In the genomic region with DNA sequence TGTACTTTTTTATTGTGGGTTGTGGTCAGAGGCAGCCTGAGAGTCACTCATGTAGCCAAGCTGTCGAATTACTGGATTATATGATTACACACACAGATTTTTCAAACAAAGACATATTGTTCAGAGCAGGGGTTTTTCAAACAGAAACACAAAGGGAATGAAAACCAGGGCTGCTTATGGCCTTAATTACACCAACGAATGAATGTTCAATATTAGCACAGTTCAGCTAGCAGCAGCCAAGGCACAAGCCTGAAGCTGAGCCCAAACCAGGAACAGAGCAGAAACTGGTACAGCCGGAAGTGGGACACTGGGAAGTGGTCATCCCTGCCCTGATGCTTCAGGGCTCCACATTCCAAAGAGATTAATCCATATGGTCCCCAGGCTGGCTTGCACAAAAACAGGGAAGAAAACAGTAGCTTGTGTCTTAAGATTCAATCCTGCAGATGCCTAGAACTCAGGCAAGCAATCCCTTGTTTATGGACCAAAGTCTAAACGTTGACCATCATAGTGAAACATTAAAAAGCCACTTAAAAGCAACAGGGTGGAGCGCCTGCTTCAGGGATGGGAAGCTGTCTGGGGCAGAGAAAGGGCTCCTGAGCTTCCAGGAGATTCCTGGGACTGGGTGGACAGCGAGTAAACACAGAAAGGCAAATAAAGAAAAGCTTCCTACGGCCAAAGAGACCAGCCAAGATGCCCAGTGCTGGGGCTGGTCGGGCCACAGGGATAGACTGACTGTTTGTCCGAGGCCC, we compare ENCODE assay signal across 8 mouse cellular contexts. TPM values are rescaled to one million over a fixed set of nuclear protein-coding genes. Genes with fewer than 3 reads are reported as not detected.
DNase-seq lines count a peak whose midpoint lies in the region; ATAC-seq lines count a peak whose summit lies in the region.

No protein-coding gene starts in this region.

- WGBS in heart, embryonic 13.5 days = 21% methylated on average over 9 of the region's 9 CpGs
- 21% methylated on average over 9 of the region's 9 CpGs for WGBS in hindbrain, embryonic 10.5 days
- WGBS in limb, embryonic 15.5 days = 9% methylated on average over 9 of the region's 9 CpGs
- WGBS in stomach, embryonic 16.5 days = 11% methylated on average over 9 of the region's 9 CpGs

- H3K4me1 ChIP-seq in heart, embryonic 13.5 days = peaks cover 28% of the 10 kb centered on the region
- peaks cover 28% of the 10 kb centered on the region for H3K4me1 ChIP-seq in hindbrain, embryonic 10.5 days (replicated peaks)
- H3K4me1 ChIP-seq in limb, embryonic 15.5 days = peaks cover 15% of the 10 kb centered on the region
- H3K4me1 ChIP-seq in stomach, embryonic 16.5 days (ENCODE audit: control insufficient read depth, insufficient read depth, low read length) = peaks cover 15% of the 10 kb centered on the region

- no peaks in the 10 kb centered on the region for H3K9me3 ChIP-seq in heart, embryonic 13.5 days
- H3K9me3 ChIP-seq in hindbrain, embryonic 10.5 days = no peaks in the 10 kb centered on the region
- H3K9me3 ChIP-seq in limb, embryonic 15.5 days = no peaks in the 10 kb centered on the region
- H3K9me3 ChIP-seq in stomach, embryonic 16.5 days (replicated peaks; ENCODE audit: control insufficient read depth, low read length) = no peaks in the 10 kb centered on the region

- H3K36me3 ChIP-seq in heart, embryonic 13.5 days = 0 out of 2 replicates have a peak, but pooled peaks cover 3% of the 10 kb centered on the region
- H3K36me3 ChIP-seq in hindbrain, embryonic 10.5 days = no peaks in the 10 kb centered on the region
- H3K36me3 ChIP-seq in limb, embryonic 15.5 days = no peaks in the 10 kb centered on the region
- no peaks in the 10 kb centered on the region for H3K36me3 ChIP-seq in stomach, embryonic 16.5 days (ENCODE audit: control insufficient read depth, insufficient read depth, low read length)

- peak overlapping the region; percentile 91 for H3K9ac ChIP-seq in heart, embryonic 13.5 days
- H3K9ac ChIP-seq in limb, embryonic 15.5 days = peak overlapping the region; percentile 76
- peak overlapping the region; percentile 91 for H3K9ac ChIP-seq in stomach, embryonic 16.5 days (ENCODE audit: low read length)

- peak overlapping the region; percentile 79 for H3K4me3 ChIP-seq in heart, embryonic 13.5 days
- peak overlapping the region; percentile 81 for H3K4me3 ChIP-seq in hindbrain, embryonic 10.5 days
- H3K4me3 ChIP-seq in limb, embryonic 15.5 days = peak overlapping the region; percentile 74
- H3K4me3 ChIP-seq in stomach, embryonic 16.5 days (replicated peaks; ENCODE audit: low read length) = peak overlapping the region; percentile 91

- DNase-seq in heart, adult 8-10 months (ENCODE audit: low spot score) = no peak
- DNase-seq in Muller cell, postnatal 12 days (ENCODE audit: inconsistent ontology term) = peak; percentile 86
- DNase-seq in hindbrain, embryonic 10.5 days (ENCODE audit: low spot score) = no peak
- DNase-seq in spleen, adult 12 weeks (ENCODE audit: low spot score) = no peak

- H3K27ac ChIP-seq in heart, embryonic 13.5 days (replicated peaks) = peak overlapping the region; percentile 88
- H3K27ac ChIP-seq in hindbrain, embryonic 10.5 days = peak overlapping the region; percentile 91
- H3K27ac ChIP-seq in limb, embryonic 15.5 days = peak overlapping the region; percentile 78
- H3K27ac ChIP-seq in stomach, embryonic 16.5 days (ENCODE audit: low read length) = peak overlapping the region; percentile 83

- H3K27me3 ChIP-seq in heart, embryonic 13.5 days (replicated peaks) = no peaks in the 10 kb centered on the region
- H3K27me3 ChIP-seq in hindbrain, embryonic 10.5 days (ENCODE audit: insufficient read depth, poor library complexity, severe bottlenecking) = peaks cover 8% of the 10 kb centered on the region
- H3K27me3 ChIP-seq in limb, embryonic 15.5 days = no peaks in the 10 kb centered on the region
- H3K27me3 ChIP-seq in stomach, embryonic 16.5 days (ENCODE audit: control insufficient read depth, insufficient read depth, low read length) = no peaks in the 10 kb centered on the region

- H3K4me2 ChIP-seq in heart, embryonic 13.5 days = peak overlapping the region; percentile 87
- H3K4me2 ChIP-seq in limb, embryonic 15.5 days = peak overlapping the region; percentile 73
- peak overlapping the region; percentile 73 for H3K4me2 ChIP-seq in stomach, embryonic 16.5 days (ENCODE audit: low read depth, low read length)

- no peak for ATAC-seq in heart, embryonic 13.5 days (ENCODE audit: extremely low read depth, insufficient number of reproducible peaks, low FRiP score, low TSS enrichment)
- ATAC-seq in limb, embryonic 15.5 days (ENCODE audit: insufficient number of reproducible peaks, low FRiP score, low TSS enrichment, low read depth) = no peak
- no peak for ATAC-seq in stomach, embryonic 16.5 days (ENCODE audit: insufficient read depth, low FRiP score)
- no peak for ATAC-seq in inflammation-experienced regulatory T-cells, adult 6 months

RNA-seq across cellular contexts. Expression of a gene that starts 1.5 kb away (rescaled TPM):
- 44.7 and 48.0 TPM in 2 replicates for polyA plus RNA-seq in heart, embryonic 13.5 days (2015; fragmentation: Nextera tagmentation; extraction: Ambion mirVana)
- total RNA-seq in heart, adult 8-10 months (2022) = 100 to 1,000 TPM; 110 to 141 (median 120) TPM
- 16.0 and 16.2 TPM in 2 replicates for polyA plus RNA-seq in hindbrain, embryonic 10.5 days (2016; fragmentation: Nextera tagmentation; extraction: Ambion mirVana)
- polyA plus RNA-seq in limb, embryonic 15.5 days (2015; fragmentation: Nextera tagmentation; extraction: Ambion mirVana) = 64.6 and 67.4 TPM in 2 replicates
- 43.2 and 44.8 TPM in 2 replicates for polyA plus RNA-seq in stomach, embryonic 16.5 days (2015; fragmentation: Nextera tagmentation; extraction: Ambion mirVana)
- polyA plus RNA-seq in inflammation-experienced regulatory T-cells, adult 6 months (2017; shearing (Covaris generic)) = under 1 TPM; 0.16 to 0.34 (median 0.16) TPM

RNA-seq across cellular contexts. Expression of a gene that starts 39.0 kb away (rescaled TPM):
- 375 and 413 TPM in 2 replicates for polyA plus RNA-seq in heart, embryonic 13.5 days (2015; fragmentation: Nextera tagmentation; extraction: Ambion mirVana)
- 100 to 1,000 TPM; 347 to 373 (median 363) TPM for total RNA-seq in heart, adult 8-10 months (2022)
- polyA plus RNA-seq in hindbrain, embryonic 10.5 days (2016; fragmentation: Nextera tagmentation; extraction: Ambion mirVana) = 313 and 331 TPM in 2 replicates
- polyA plus RNA-seq in limb, embryonic 15.5 days (2015; fragmentation: Nextera tagmentation; extraction: Ambion mirVana) = 309 and 355 TPM in 2 replicates
- polyA plus RNA-seq in stomach, embryonic 16.5 days (2015; fragmentation: Nextera tagmentation; extraction: Ambion mirVana) = 303 and 305 TPM in 2 replicates
- 100 to 1,000 TPM; 403 to 748 (median 453) TPM for polyA plus RNA-seq in inflammation-experienced regulatory T-cells, adult 6 months (2017; shearing (Covaris generic))

Comparison
In these comparisons a context has a peak if more than half of its experiments do, and no peak if none do; other contexts are left out.
1. RNA of a gene that starts 1.5 kb away (polyA plus RNA-seq): 64.6 to 67.4 TPM in limb, embryonic 15.5 days, 44.7 to 48.0 TPM in heart, embryonic 13.5 days, 43.2 to 44.8 TPM in stomach, embryonic 16.5 days and 16.0 to 16.2 TPM in hindbrain, embryonic 10.5 days; 0.16 to 0.34 TPM in inflammation-experienced regulatory T-cells, adult 6 months; every median in the first group is over 10 times any median in the second.
2. Peak in every context shown above with its lines, with median percentiles within 50 percentile points of each other: H3K27ac ChIP-seq, H3K4me2 ChIP-seq, H3K4me3 ChIP-seq and H3K9ac ChIP-seq.